Mouse (Mus musculus): ENCODE measurements at regions not wholly inside any gene's neighbourhood (a gene's known extent, or its start where the extent isn't known, plus 50 kb on each side); places are given as distances from the start of the nearest gene placed in this dataset.

GRCm38 (mm10) chr15:67636155-67636554 is 1135.4 kb upstream of the Lrrc6 start:
- TF ChIP-seq CHD2 (IDR thresholded peaks at IDR 0.05; ENCODE audit: low read length) (peak; percentile 22; the same call in 1 of the 2 replicates), ZC3H11A (IDR thresholded peaks at IDR 0.05; ENCODE audit: low read depth, low read length) (no peak), ETS1 (conservative IDR thresholded peaks at IDR 0.05; ENCODE audit: low read depth, low read length) (peak; percentile 16; the same call in 1 of the 2 replicates), JUND (conservative IDR thresholded peaks at IDR 0.05; ENCODE audit: low read depth, low read length) (peak; percentile 75), POLR2A (IDR thresholded peaks at IDR 0.05; ENCODE audit: low read depth, low read length) (no peak)

Measured in CH12.LX (cell line).